Mouse (Mus musculus): ENCODE data around the gene Bmp5.

Bmp5 gene

GRCm38 (mm10) chr9:75840841-75841240 is 65.7 kb downstream of the Bmp5 start:
- DNase-seq (ENCODE audit: low spot score) = no peak

GRCm38 (mm10) chr9:75846010-75846409 is 70.8 kb downstream of the Bmp5 start:
- no peak for DNase-seq (ENCODE audit: low spot score)

- no peak for DNase-seq (ENCODE audit: low spot score)
These were observed 75.6 kb downstream of the Bmp5 start for GRCm38 (mm10) chr9:75850670-75851228.

GRCm38 (mm10) chr9:75858161-75858560 is 83.0 kb downstream of the Bmp5 start:
- no peak for DNase-seq (ENCODE audit: low spot score)

- DNase-seq (ENCODE audit: low spot score) = no peak
These were observed 83.8 kb downstream of the Bmp5 start for GRCm38 (mm10) chr9:75858939-75859338.

- no peak for DNase-seq (ENCODE audit: low spot score)
These were observed 95.4 kb downstream of the Bmp5 start for GRCm38 (mm10) chr9:75870332-75871177.

GRCm38 (mm10) chr9:75876333-75876732 is 101.2 kb downstream of the Bmp5 start:
- DNase-seq (ENCODE audit: low spot score) = no peak

- DNase-seq (ENCODE audit: low spot score) = no peak
These were observed 108.5 kb downstream of the Bmp5 start for GRCm38 (mm10) chr9:75883481-75884190.

- DNase-seq (ENCODE audit: low spot score) = no peak
These were observed 111.8 kb downstream of the Bmp5 start for GRCm38 (mm10) chr9:75886801-75887544.

GRCm38 (mm10) chr9:75896918-75897317 is 121.8 kb downstream of the Bmp5 start:
- no peak for DNase-seq (ENCODE audit: low spot score)

GRCm38 (mm10) chr9:75898022-75898421 is 122.9 kb downstream of the Bmp5 start:
- no peak for DNase-seq (ENCODE audit: low spot score)

- no peak for DNase-seq (ENCODE audit: low spot score)
These were observed 126.1 kb downstream of the Bmp5 start for GRCm38 (mm10) chr9:75901219-75901618.

- no peak for DNase-seq (ENCODE audit: low spot score)
These were observed 130.3 kb downstream of the Bmp5 start for GRCm38 (mm10) chr9:75905497-75905896.

GRCm38 (mm10) chr9:75910112-75910799 is 135.1 kb downstream of the Bmp5 start:
- DNase-seq (ENCODE audit: low spot score) = peak; percentile 16

- no peak for DNase-seq (ENCODE audit: low spot score)
These were observed 136.4 kb downstream of the Bmp5 start for GRCm38 (mm10) chr9:75911542-75911941.

GRCm38 (mm10) chr9:75916027-75916426 is 140.9 kb downstream of the Bmp5 start:
- peak; percentile 6 for DNase-seq (ENCODE audit: low spot score)

GRCm38 (mm10) chr9:75927196-75927880 is 152.2 kb downstream of the Bmp5 start:
- DNase-seq (ENCODE audit: low spot score) = peak; percentile 46

- DNase-seq (ENCODE audit: low spot score) = no peak
These were observed 152.9 kb downstream of the Bmp5 start for GRCm38 (mm10) chr9:75928068-75928467.

GRCm38 (mm10) chr9:75944663-75945062 is 169.5 kb downstream of the Bmp5 start:
- no peak for DNase-seq (ENCODE audit: low spot score)
